Mouse (Mus musculus) CD8-positive naive resting alpha-beta T cell, adult 2 months (primary cell): ENCODE results near the gene Lefty1.
"Not testable (repeated sequence)": the region's sequence is repeated elsewhere in the genome, so short reads cannot be mapped to it uniquely, and the experiment has no call there.

Experiments
- DNase-seq, 2 experiments: peaks; one replicate each; pipeline ENCODE4 v3.0.0; 2022; ENCODE audit warnings: low read depth in 2 of 2, low spot score in 2 of 2

The Lefty1 gene

DNA sequence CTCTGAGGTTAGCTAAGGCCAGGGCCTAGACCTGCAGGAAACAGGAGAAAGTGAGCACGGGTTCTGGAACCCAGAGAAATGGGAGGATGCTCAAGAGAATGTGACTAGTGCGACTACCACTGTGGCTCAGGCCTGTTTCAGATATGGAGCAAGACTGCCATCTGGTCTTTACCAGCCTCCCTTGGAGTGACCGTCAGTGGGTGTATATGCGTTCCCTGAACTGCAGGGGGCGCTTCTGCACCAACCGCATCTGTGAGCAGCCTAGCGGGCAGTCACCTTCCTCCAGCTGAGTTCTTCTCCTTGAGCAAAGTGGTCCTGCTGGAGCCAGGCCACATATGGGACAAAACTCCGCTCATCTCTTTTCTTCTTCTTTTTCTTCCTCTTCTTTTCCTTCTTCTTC lies 15.1 kb upstream of the Lefty1 start:
- no peak for DNase-seq

DNA sequence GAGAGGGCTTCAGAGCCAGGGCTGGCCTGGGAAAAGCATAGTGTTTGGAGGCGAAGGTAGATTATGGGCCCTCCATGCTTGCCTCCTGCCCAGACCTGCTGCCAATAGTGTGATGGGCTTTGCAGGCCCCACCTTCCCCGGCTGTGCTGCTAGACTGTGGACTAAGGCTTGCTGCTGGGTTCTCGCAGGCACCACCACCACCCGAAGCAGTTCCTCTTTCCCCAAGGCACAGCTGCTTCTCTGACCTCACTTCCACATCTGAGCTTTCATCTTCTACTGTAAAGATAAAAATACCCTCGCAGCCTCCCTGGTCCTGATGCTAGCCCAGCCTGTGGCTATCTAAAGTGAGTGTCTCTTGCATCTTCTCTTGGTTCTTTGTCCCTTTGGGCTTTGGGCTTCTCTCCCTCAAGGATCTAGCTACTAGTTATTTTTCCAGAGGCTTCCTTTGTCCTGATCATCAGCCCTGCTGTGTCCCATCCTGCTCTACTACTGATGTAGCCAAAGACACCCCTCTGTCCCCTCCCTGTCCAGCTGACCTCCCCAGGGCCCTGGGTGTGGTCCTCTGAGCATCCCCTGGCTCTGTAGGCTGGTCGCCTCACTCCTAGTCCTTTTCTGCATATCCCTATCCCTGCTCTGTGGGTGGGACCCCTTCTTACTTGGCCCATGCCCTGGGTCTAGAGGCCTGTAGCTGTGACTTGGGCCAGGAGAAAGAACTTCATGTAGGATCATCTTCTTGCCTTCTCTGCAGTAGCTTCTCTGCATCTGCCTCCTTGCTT lies 12.4 kb upstream of the Lefty1 start:
- DNase-seq = no peak

DNA sequence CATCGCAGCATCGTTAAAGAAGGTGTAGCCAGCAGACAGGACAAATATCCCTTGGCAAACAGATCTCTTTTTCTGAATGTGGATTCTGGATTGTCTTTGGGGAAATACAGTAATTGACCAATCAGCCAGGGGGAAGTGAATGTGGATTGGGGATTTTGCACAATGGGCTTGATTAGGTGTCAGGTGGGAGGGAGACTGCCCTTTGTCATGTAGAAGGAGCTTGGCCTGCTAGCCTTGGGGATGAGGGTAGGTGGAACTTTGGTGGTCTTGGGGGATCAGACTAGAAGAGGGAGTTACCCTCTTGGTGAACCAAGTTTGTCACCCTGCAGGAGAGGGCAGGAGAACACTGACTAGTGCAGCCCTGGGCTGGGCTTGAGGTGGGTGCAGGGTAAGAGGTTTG lies 10.1 kb upstream of the Lefty1 start:
- no peak for DNase-seq

DNA sequence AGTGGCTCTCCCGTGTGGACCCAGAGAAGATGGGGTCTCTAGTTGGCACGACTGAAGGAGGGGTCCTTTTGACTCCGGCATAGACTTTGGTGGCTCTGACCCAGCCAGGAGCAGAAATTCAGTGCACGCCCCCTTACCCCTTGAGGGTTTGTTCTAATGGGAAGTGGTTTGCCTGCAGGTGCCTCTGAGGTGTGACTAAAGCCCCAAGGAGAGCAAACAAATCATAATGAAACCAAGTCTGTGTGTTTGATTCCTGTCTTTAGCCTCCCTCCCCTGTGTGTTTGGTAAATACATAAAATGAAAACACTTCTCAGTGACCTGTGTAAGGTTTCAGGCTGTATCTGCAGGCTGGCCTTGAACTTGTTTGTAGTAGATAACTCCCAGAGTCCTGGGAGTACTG lies 8.5 kb upstream of the Lefty1 start:
- DNase-seq = no peak

DNA sequence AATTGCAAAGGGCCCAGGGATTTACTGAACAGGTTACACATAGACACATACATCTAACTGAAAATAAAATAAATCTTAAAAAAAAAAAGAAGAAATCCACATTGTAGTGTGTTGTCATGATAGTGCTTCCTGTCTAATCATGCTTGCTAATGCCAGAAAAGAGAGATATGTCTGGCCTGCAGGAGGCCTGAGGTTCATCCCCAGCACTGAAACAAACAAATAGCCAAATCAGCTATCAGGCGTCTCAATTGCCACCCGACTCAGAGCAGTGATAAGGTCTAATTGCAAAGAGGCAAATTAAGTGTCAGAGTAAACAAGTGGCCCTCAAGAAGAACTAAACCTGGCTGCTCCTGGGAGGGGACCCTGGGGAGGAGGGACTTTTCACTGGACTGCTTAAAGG lies 5.2 kb upstream of the Lefty1 start:
- DNase-seq = no peak

DNA sequence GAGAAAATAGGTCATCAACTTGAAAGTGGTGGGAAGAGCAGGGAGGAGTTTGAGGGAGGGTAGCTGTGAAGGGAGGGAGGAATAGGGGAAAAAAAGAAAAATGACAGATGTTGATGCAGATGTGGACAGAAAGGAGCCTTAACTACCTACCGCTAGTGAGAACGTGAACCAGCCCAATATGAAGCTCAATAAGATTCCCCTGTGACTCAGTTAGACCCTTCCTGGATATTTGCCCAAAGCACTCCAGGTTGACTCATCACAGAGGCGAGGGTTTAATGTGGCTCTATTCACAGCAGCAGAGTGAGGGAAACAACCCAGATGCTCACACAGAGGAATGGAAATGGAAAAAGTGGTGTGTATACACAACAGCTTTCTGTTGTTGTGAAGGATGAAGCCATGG lies 3.7 kb upstream of the Lefty1 start:
- no peak for DNase-seq

DNA sequence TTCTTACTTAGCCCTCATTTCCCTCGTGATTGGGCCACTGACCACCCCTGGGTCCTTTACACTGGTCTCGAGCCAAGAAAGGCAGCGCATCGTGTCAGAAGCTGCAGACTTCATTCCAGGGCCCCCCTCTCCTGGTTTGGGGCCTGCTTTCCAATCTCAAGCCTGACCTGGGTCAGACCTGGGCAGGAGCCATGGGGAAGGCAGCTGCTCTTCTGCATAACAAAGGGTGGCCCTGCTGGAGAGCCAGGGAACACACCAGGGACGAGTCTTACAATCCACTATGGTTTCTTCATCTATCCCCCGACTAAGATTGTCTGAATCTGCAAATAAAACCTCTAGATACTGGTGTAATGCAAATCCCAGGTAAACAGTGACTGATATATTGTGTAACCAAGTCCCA lies 1.2 kb upstream of the Lefty1 start:
- no peak for DNase-seq

DNA sequence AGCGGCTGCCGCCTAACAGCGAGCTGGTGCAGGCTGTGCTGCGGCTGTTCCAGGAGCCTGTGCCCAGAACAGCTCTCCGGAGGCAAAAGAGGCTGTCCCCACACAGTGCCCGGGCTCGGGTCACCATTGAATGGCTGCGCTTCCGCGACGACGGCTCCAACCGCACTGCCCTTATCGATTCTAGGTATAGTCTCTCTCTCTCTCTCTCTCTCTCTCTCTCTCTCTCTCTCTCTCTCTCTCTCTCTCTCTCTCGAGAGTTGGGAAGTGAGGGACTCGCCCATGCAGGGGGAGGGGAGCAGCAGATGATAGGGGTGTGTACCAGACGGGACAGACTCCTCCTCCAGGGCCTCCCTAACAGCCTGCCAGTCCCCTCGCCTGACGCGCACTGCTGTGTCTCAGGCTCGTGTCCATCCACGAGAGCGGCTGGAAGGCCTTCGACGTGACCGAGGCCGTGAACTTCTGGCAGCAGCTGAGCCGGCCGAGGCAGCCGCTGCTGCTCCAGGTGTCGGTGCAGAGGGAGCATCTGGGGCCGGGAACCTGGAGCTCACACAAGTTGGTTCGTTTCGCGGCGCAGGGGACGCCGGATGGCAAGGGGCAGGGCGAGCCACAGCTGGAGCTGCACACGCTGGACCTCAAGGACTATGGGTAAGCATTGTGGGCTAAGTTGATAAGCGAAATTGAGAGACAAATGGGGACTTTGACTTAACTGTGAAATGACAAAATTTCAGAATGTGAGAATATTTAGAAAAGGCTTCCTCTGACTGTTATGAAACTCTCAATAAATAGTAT lies 2.0 kb downstream of the Lefty1 start:
- DNase-seq = not testable (repeated sequence)

DNA sequence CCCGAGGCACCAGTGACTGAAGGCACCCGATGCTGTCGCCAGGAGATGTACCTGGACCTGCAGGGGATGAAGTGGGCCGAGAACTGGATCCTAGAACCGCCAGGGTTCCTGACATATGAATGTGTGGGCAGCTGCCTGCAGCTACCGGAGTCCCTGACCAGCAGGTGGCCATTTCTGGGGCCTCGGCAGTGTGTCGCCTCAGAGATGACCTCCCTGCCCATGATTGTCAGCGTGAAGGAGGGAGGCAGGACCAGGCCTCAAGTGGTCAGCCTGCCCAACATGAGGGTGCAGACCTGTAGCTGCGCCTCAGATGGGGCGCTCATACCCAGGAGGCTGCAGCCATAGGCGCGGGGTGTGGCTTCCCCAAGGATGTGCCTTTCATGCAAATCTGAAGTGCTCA lies 2.8 kb downstream of the Lefty1 start:
- DNase-seq = not testable (repeated sequence)

DNA sequence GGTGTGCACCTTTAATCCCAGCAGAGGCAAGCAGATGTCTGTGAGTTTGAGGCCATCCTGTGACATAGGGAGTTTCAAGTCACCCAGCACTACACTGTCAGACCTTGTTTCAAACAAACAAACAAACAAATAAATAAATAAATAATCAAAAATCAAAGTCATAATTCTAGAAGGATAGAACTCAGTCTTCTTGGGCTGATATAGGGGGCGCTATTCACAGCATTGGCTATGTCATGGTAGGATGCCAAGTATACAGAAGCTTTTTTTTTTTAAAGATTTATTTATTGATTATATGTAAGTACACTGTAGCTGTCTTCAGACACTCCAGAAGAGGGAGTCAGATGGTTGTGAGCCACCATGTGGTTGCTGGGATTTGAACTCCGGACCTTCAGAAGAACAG lies 4.0 kb downstream of the Lefty1 start:
- not testable (repeated sequence) for DNase-seq

DNA sequence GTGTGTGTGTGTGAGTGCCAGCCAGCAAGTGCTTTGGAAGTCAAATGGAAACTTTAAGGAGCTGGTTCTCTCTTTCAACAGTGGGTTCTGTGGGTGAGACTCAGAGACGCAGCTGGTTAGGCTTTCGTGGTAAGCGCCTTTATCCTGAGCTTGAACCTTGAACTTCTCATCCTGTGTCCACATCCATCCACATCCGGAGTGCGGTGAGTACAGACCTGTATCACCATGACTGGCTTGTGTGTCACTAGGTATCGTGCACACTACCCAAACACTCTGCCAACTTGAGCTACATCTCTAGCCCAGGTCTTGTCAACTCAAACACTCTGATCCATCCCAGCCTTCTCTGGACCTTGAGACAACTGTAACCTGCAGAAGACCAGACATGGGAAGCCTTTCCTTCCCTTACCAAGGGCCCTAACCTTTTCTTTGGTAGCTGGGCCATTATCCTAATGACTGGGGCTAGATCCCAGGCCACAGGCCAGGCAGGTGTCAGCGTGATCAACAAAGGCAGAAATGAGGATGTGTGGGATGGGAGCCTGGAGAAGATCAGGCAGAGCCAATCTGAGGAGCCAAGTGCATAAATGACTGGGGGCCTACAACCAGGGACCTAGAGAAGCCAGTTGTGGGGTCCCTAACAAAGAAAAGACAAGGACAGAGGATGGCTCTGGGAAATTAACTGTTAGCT lies 6.1 kb downstream of the Lefty1 start:
- no peak for DNase-seq

DNA sequence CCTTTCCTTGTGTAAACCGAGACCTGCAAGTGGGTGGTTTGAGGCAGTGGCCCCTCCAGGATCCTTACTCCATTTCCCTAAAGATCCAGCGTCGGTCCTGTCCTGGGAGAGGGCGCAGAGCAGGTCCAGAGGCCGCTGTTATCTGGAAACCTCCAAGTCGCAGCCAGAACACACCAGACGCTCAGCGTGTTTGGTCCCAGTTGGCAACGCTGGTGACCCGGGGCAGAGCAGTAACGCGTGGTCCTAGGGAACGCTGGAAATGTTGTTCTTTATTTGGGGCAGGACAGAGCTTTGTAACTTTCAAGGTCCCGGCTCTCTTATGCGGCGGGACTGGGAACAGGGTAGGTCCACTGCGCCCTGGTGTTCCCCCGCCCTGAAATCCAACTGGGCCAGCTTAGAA lies 6.9 kb downstream of the Lefty1 start:
- no peak for DNase-seq

DNA sequence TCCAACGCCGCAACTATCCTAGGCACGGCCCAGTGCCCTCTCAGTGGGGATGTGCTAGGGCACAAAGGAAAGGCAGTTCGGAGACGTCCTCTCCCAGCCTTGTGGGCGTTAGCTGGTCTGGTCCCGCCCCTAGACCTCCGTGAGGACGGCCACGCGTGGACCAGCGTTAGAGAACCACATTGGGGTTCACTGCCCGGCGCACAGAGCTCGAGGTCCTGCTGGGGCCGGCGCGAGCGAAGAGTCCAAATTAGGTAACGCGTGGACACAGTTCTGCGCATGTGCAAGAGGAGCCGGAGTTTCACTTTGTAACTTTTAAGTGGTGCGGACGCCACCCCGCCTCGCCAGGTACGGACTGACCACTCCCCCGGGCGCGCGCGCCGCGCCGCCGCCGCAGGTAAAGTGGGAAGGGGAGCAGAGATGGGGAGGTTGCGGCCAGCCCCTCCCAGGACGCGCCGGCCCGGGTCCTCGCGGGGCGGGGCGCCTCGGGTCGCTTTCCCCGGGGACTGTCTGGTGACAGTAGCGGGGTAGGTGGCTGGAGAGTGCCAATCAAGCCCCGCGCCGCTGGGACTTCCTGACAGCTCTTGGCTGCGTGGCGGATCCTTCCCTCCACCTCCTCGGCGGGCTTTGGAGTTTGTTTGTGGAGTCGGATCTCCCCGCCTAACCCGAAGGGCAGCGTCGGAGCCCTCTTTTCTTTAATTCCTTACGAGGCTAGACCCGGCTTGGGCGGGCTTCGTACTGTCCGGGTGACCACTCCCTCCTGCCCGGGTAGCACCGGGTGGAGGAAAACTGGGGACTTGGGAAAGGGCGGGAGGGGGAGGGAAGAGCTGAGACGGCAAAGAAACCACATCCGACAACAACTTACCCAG lies 7.6 kb downstream of the Lefty1 start, which contains the start of gene Tmem63a:
Gene Tmem63a (plus strand): TSS at position 179 of the 866 bp plus-strand sequence.
- peak; percentile 56 to 67 for DNase-seq

DNA sequence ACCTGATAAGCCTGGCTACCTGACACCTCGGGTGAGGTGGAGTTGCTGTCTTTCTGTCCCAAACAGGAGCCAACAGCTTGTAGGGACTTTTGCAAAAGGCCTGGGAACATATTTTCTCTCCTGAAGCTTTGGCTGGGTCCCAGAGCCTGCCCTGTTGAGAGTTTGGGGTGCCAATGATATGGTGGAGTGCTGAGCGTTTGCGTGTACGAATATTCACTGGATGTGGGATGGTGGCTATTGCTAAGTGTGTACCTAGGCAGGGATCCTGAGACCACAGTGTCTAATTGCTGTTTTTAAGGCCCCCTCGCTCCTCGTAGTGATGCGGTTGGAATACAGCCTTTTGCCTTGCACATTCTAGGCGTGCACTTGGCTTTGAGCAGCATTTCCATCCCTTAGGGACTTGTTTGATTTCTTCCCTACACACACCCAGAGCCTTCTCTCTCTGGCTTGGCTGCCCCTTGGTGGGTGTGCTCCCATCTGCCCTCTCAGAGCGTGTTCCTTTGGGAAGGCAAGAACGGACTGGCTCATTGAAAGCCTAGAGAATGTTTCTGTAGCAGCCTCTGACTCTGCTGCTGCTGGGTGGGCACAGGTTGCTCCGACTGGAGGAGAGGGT lies 8.3 kb downstream of the Lefty1 start:
- DNase-seq = no peak

DNA sequence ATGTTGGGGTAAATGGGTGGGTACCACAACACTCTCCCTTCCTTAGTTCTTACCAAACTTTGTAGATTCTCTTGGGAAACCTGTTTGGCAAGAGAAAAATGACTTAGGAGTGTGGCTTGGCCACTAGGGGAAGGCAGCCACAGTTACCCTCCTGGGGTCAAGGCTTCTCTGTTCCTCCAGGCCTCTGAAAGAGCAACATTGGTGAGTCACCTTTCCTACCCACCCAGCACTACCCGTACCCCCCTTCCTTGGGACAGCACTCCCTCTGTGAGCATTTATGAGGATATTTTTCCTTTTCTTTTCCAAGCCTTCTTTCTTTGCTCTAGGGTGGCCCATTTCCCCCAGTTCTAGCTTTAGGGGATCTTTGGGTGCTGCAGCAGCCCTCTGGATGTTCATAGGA lies 9.1 kb downstream of the Lefty1 start:
- DNase-seq = no peak

DNA sequence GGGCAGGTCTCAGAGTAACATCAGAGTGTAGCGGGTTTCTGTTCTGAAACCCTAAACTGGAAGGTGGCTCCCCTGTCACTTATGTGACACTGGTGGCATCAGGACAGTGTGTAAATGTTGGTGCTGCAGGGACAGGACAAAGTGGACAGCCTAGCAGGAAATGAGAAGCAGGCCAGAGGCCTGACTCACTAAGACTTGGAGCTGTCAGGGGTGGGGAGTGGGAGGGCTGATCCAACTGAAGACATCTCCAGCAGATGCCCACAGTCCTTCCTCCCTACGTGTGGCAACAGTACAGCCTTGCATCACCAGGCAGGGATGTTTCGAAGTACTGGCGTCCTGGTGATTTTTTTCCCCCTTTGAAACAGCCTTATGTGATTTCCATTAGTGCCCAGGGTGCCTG lies 9.7 kb downstream of the Lefty1 start:
- DNase-seq = no peak

DNA sequence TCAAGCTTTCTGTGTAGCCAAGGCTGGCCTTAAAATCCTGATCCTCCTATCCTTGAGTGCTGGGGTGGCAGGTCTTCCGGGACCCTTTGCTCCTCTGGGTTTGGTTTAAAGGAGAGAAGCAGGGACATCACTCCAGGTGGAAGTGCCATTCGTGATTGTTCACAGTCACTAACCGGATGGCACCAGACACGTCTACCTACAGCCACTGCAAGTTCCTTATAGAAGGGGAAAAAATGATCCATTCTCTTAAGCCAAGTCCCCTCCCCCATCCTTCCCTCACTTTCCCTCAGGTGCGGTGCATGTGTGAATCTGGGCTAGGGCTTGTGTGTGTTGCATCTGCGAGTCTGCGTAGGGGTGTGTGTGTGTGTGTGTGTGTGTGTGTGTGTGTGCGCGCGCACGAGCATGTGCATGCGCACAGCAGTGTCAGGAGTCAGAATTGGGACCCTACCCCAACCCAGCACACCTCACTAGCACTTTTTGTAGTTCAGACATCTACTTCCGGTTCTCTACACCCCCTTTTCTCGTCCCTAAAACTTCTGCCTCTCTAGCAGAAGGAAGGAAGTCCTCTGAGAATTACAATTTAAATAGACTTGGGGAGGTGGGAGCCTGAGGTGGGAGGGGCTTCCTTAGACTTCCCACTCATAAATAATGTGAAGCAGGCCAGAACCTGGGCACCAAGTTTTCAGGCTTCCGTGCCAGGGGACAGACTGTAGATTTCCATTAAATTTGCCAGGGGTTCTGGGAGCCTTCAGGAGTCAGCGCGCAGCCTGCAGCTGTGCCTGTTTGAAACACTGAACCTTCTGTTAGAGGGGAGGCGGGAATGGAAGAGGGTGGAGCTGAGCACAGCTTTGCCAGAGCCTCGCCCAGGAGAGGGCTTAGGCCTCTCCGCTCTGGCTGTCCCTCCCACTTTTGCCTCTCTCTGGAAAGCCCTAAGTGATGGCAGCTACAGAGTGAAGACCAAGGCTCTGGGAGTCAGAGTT lies 10.5 kb downstream of the Lefty1 start:
- no peak for DNase-seq

DNA sequence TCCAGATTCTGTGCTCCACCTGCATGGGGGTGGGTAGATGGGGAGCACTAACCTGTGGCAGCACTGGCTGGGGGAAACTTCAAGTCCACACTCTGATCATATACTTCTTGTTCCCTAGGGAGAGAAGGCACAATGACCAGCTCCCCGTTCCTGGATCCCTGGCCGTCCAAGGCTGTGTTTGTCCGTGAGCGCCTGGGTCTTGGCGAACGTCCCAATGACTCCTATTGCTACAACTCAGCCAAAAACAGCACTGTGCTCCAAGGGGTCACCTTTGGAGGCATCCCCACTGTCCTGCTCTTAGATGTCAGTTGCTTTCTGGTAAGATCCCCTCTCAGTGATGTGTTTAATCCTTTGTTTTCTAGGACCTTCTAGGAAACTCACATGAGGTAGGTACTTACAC lies 11.6 kb downstream of the Lefty1 start:
- DNase-seq = no peak

DNA sequence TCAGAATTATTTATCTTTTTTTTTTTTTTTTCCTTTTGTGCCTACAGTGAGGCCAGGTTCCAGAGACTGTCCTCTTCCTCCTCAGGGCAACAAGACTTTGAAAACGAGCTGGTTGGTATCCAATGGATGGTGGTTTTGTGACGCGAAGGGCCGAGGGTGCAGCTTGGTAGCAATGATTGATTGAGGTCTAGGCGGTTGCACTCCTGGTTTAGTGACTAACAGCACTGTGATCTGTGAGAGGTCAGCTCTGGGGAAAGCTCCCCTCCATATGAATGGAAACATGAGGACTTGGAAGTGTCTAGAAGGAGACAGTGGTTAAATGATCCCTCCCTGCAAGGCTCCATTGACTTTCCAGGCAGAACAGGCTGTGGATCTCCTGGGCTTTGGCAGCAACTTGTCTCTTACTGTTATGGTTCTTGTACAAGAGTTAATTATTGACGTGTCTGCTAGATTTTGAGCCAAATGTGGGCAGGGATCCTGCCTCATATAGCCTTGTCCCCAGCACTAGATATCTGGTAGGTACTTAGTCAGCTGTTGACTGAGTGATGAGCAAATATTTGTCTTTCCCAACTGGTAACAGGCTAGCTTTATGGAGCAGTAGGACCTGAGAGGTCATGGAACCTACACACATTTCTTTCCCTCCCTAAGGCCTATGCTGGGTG lies 17.4 kb downstream of the Lefty1 start:
- no peak for DNase-seq
